Mouse (Mus musculus): ENCODE results near the gene Clasp1. TPM values are rescaled to one million over a fixed set of nuclear protein-coding genes. Genes with fewer than 3 reads are reported as not detected.

Clasp1 gene
- total RNA-seq, 2 experiments from 2014 or later: 35.9 to 36.6 TPM

DNA sequence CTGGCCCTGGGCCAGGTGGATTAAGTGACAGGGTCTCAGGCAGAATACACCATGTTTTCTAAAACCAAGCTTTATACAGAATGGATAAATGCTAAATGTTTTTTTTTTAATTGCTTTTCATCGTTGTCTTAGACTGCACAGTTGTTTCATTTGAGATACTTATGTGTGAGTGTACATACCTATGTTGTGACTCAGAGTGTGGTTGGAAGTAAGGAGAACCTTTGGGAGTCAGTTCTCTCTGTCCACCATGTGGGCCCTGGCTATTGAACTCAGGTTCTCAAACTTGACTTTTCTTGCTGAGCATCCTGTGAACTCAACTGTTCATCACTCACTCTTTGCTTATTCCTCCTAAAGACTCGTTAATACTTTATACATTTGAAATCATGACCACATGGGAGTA is 58.3 kb downstream of the Clasp1 start:
- no peak for DNase-seq (ENCODE audit: low spot score in 2 of 2)

GRCm38 (mm10) chr1:118448214-118448613 is 59.4 kb downstream of the Clasp1 start:
- no peak for DNase-seq (ENCODE audit: low spot score in 2 of 2)

GRCm38 (mm10) chr1:118450891-118451450 is 62.1 kb downstream of the Clasp1 start:
- DNase-seq (ENCODE audit: low spot score in 2 of 2): no peak

DNA sequence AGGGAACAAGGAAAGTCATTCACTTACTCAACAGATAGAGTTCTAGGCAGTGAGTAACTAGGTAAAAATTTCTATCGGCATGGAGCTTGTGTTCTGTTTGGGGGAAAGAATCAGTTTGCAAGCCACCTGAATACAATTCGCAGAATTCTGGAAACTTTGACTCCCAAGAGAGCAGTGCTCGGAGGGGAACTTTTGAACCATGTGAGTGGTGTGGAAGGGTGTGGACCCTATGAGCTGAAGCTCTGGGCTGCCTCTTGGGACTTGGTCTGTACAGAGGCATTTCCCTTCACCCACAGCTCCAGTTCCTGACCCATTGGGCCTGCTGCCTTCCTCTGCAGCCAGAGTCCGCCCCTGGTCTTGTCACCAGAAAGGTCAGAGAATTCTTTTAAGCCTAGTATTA is 64.7 kb downstream of the Clasp1 start:
- no peak for DNase-seq (ENCODE audit: low spot score in 2 of 2)

DNA sequence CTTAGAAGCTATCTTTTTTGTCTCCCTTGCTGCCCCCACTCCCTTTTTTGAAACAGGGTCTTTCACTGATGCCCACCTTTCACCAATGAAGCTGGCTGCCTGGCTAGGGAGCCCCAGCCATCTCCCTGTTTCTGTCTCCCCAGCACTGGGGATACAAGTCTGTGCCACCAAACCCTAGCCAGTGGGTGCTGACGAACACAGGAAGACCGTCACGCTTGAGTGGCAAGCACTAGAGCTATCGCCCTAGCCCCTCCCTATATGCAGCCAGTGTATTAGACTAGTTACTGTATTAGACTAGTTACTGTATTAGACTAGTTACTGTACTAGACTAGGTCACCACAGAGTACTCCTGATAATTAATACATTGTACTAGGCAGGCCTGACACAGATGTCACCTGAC is 66.0 kb downstream of the Clasp1 start:
- no peak for DNase-seq (ENCODE audit: low spot score in 2 of 2)

DNA sequence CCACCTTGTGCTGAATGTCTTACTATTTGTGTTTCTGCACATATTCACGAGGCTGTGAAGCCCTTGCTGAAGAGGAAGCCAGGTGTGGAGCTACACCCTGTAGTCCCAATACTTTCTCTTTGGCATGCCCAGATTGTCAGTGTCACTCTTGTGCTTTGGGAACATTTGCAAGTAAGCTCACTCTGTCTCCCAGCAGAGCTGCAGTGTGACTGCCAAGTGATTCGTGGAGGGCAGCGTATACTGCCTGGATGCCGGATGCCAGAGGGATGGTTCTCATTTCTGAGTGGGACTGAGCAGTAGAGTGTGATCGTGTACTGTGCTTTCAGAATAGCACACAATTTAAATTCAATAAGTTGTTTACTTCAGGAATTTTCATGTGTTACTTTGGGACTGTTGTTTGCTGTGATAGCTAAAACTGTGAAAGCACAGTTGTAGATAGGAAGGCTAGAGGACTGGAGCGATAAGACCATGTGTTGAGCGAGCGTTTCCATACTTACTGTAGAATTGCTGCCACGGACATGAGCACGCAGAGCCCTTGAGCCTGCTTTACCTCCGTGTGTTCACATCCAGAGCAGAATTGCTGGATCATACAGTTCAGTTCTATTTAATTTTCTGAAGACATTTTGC is 68.5 kb downstream of the Clasp1 start:
- DNase-seq (ENCODE audit: low spot score in 2 of 2): no peak

DNA sequence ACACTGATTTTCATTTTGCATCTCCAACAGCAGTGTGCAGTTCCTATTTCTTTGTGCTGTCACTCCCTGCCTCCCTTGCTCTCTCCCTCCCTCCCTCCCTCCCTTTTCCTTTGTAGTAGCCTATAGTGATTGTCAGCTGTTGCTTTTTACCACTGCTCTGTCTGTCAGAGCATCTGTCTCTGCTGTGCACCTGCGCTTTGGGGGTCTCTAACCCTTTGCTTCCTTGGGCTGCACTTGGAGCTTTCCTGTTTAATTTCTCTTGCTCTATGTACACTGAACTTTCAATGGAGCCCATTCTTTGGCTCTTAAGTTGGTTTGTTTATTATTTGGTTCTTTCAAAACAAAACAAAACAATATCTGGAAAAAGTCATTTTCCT is 69.0 kb downstream of the Clasp1 start:
- DNase-seq (ENCODE audit: low spot score in 2 of 2): no peak

- no peak for DNase-seq (ENCODE audit: low spot score in 2 of 2)
Observed at GRCm38 (mm10) chr1:118458279-118458678, 69.4 kb downstream of the Clasp1 start.

GRCm38 (mm10) chr1:118458963-118459920 is 70.4 kb downstream of the Clasp1 start:
- peak; percentile 88 to 89 for DNase-seq (ENCODE audit: low spot score in 2 of 2)

- DNase-seq (ENCODE audit: low spot score in 2 of 2): no peak
Observed at GRCm38 (mm10) chr1:118460716-118461115, 71.9 kb downstream of the Clasp1 start.

DNA sequence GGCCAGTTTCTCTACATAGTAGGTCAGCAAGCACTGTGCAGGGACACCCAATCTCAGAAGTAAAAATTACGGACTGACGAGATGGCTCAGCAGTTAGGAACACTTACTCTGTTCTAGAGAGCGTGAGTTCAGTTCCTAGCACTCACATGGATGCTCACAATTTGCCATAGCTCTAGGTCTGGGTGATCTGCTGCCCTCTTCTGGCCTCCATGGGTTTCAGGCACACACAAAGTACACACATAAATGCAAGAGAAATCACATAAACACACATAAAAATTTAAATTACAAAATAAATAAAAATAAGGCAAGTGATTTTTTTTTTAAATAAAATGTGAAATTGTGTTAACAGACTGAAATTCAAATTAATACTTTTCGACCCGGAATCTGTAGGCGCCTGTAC is 77.2 kb downstream of the Clasp1 start:
- no peak for DNase-seq (ENCODE audit: low spot score in 2 of 2)

DNA sequence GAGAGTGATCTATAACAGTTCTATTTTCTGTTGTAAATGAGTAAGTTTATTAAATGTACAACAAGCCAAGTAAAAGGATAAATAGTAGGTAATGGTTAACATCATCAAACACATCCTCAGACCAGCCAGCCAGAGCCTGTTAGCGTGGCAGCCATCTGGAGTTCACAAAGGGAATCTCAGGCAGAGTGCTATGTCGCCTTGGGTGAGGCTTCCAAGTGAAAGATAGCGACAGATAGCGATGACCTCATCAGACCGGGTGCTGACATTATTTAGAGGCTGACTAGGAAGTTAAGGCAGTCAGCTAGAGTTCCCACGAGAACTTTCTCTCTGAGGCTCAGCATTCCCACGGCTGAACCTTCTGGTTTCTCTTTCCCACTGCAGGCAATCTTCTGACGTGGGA is 83.5 kb downstream of the Clasp1 start:
- DNase-seq (ENCODE audit: low spot score in 2 of 2): no peak

- DNase-seq (ENCODE audit: low spot score in 2 of 2): peak in 1 of 2 experiments; percentile 34
Observed at GRCm38 (mm10) chr1:118476919-118477318, 88.1 kb downstream of the Clasp1 start.

DNA sequence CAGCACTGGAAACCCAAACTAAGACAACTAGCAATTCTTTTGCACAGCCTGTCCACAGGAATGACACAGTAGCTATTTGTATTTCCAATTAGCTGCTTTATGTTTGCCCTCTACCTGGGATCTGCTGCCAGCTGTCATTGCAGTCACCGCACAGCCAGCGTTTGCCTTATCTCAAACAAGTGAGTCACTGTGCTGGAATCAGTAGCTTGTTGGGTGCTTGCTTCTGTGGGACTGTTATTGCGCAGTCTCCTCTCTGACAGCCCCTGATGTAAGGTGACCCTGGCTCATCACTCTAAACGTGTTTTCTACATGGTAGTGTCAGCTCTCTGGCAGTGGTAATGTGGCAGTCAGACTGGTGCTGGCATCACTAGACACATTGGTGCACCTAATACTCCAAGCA is 90.4 kb downstream of the Clasp1 start:
- no peak for DNase-seq (ENCODE audit: low spot score in 2 of 2)

- DNase-seq (ENCODE audit: low spot score in 2 of 2): no peak
Observed at GRCm38 (mm10) chr1:118480484-118481364, 91.9 kb downstream of the Clasp1 start.

DNA sequence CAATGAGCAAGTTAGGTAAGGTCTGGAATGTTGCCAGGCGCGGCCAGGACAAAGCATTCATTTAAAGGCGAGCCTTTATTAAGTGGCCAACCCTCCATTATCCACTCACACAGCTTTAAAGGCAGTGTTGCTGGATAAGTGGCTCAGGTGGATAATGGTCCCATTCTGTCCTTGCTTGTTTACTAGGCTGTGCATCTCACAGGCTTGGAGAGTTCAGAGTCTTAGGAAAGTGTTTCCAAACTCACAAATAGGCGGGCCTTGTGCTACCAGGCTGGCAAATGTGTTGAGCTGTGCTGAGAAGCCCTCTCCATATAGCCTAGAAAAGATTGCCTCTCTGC is 92.5 kb downstream of the Clasp1 start:
- DNase-seq (ENCODE audit: low spot score in 2 of 2): no peak

GRCm38 (mm10) chr1:118481703-118482102 is 92.8 kb downstream of the Clasp1 start:
- DNase-seq (ENCODE audit: low spot score in 2 of 2): no peak

- no peak for DNase-seq (ENCODE audit: low spot score in 2 of 2)
Observed at GRCm38 (mm10) chr1:118482285-118483019, 93.6 kb downstream of the Clasp1 start.

- DNase-seq (ENCODE audit: low spot score in 2 of 2): no peak
Observed at GRCm38 (mm10) chr1:118483504-118484096, 94.7 kb downstream of the Clasp1 start.

DNA sequence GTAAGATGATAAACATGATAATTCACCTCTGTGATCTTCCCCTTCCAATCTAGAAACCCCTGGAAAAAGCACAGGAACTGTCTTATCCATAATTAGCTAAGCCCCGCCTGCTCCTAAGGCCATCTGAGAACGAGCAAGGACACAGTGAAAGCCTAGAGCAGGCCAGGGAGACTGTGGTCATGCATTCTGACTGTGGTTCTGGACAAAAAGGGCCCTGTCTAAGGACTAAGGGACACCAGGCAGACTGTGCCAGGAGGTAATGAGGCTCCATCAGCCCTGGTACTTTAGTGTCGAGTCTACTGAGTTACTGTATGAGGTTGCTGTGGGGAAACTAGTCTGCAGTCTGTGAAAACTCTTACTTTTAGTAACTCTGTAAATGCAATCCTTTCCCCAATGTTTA is 96.7 kb downstream of the Clasp1 start:
- no peak for DNase-seq (ENCODE audit: low spot score in 2 of 2)
